Mouse (Mus musculus) Patski (cell line): ENCODE data around the gene Slc35d1. TPM values are rescaled to one million over a fixed set of nuclear protein-coding genes. Genes with fewer than 3 reads are reported as not detected.

Experiments used
- ATAC-seq: fragments of 100-300 bp; one replicate; pipeline ENCODE4 v1.8.0; 2021
- CTCF ChIA-PET: fragments of 350-600 bp; sonication (Branson Sonifier 250); formaldehyde crosslinking; loops from one replicate; lab custom pipeline; 2022; ENCODE audit warnings: inconsistent platforms; lab: Charles Lee
- POLR2A ChIA-PET: fragments of 350-600 bp; sonication (Branson Sonifier 250); formaldehyde crosslinking; loops from one replicate; lab custom pipeline; 2022; ENCODE audit warnings: antibody characterized with exemption, inconsistent platforms; lab: Charles Lee
- DNase-seq: peaks from one replicate; pipeline ENCODE4 v3.0.0-alpha.2; 2011; ENCODE audit warnings: low read depth, low spot score
- H3K27me3 ChIP-seq: fragments of 371-371 bp; one replicate; pipeline ENCODE4 v1.5.1; 2021
- CTCF ChIP-seq: fragments of 100-300 bp; IDR thresholded peaks from one replicate; pipeline ENCODE4 v1.5.1; 2021
- in situ Hi-C: fragments of 300-500 bp; cut with MboI; formaldehyde crosslinking; loops from 3 replicates; pipeline ENCODE4 v1.11.1; 2018; ENCODE audit warnings: low pct_unique_long_range_greater_than_20kb, mixed read lengths
- polyA plus RNA-seq: library from polyadenylated mRNA; unstranded; gene quantifications from one replicate; pipeline ENCODE4 v1.2.3, GENCODE M21; 2021

The Slc35d1 gene
- polyA plus RNA-seq, 1 experiment from 2014 or later: 3.7 TPM

DNA sequence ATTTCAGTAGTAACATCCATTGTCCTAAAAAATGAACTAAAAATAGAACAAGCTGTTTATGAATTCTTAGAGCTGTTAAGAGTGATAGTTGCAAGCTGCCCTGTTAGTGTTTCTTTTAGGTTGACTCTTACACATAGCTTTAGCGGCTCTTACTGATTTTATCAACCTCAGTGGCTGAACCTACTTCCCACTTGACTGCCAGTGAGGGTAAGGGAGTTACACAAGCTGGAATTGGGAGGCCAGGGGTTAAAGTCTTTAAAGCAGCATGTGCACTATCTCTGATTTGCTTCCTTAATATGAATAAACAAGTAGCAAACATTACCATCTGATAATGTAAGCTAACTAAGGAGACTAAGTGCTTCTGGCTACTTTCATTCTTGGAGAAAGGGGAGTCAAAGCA is 78.0 kb downstream of the Slc35d1 start:
- no peak for DNase-seq
- H3K27me3 ChIP-seq: no peaks in the 10 kb centered on the region
- POLR2A ChIA-PET: interaction anchor here (0.6 to 1.2 kb wide), 2 partner anchors 13 to 214 kb away, joined by 3 to 4 read pairs; no protein-coding TSS in a partner anchor
- TF ChIP-seq CTCF: no peak
- CTCF ChIA-PET: interaction anchor here (0.6 to 2.8 kb wide), 5 partner anchors 10 to 151 kb away, joined by 3 to 10 read pairs (median 3); no protein-coding TSS in a partner anchor
- no peak for ATAC-seq
- in situ Hi-C loops: no loop called here

DNA sequence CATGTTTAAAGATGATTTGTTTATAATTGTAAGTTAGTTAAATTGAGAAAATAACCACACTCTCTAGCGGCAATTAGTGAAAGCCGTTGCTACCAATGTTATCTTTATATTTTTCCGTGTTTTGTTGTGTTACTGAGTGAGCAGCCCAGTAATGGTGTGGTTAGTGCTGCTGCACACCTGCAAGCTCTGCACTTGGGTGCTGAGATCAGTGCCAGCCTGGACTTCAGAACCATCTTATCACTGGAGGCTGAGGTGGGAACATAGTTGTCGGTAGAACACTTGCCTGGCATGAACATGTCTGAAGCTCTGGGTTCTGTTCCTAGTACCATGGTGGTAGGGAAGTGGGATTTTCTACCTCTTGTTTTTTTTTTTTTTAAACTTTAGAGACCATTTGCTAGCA is 88.4 kb downstream of the Slc35d1 start:
- DNase-seq (no peak), ATAC-seq (no peak)
- no peaks in the 10 kb centered on the region for H3K27me3 ChIP-seq
- ChIA-PET CTCF (interaction anchor here (1.4 kb wide), 1 partner anchor 11 kb away, joined by 4 read pairs; no protein-coding TSS in a partner anchor), POLR2A (no interaction called here)
- in situ Hi-C loops: no loop called here
- no peak for TF ChIP-seq CTCF

DNA sequence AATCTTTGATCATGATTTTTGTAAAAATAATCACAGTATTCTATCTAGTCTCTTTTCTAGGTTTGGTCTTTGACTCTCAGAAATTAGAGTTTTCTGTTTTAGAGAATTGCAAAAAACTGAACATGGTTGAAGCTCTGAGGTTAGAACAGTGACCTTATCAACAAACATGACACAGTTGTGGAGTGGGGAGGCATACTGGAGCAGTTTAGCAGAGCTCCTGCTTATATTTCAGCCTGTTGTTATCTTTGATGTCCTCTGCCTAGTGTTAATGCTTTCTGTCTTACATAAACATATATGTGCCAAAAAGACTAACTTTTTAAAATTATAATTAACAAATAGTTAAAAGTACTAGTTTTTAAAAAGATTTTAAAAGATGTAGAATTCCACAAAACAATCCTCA is 91.4 kb downstream of the Slc35d1 start:
- ATAC-seq (no peak), DNase-seq (no peak)
- no peaks in the 10 kb centered on the region for H3K27me3 ChIP-seq
- in situ Hi-C loops: no loop called here
- no peak for TF ChIP-seq CTCF
- POLR2A ChIA-PET: interaction anchor here (1.0 kb wide), 1 partner anchor 13 kb away, joined by 3 read pairs; no protein-coding TSS in a partner anchor
- CTCF ChIA-PET: interaction anchor here (1.0 to 2.2 kb wide), 3 partner anchors 9 to 48 kb away, joined by 3 to 5 read pairs (median 3); partner anchors contain the start of genes Mier1 and Wdr78

DNA sequence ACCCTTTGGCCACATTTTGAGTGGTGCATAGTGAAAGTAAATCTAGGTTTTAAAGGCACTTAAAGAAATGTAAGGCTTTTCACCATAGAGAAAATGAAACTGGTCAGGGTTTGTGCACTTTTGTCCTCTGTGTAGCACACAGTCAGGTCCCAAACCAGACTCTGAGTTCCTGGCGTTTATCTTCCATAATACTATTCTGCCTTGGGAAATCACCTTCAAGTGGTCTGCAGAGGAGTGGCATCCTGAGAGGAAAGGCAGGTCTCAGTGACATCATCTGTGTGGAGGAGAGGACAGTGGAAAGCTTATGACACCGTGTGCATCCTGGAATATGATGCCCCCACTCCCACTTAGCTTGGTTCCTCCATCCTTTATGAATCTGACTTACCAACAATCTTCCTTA is 91.9 kb downstream of the Slc35d1 start:
- DNase-seq (no peak), ATAC-seq (no peak)
- no peak for TF ChIP-seq CTCF
- ChIA-PET CTCF (interaction anchor here (1.3 to 2.2 kb wide), 2 partner anchors 14 to 49 kb away, joined by 3 to 5 read pairs; no protein-coding TSS in a partner anchor), POLR2A (interaction anchor here (1.0 kb wide), 1 partner anchor 14 kb away, joined by 3 read pairs; no protein-coding TSS in a partner anchor)
- no peaks in the 10 kb centered on the region for H3K27me3 ChIP-seq
- in situ Hi-C loops: no loop called here

DNA sequence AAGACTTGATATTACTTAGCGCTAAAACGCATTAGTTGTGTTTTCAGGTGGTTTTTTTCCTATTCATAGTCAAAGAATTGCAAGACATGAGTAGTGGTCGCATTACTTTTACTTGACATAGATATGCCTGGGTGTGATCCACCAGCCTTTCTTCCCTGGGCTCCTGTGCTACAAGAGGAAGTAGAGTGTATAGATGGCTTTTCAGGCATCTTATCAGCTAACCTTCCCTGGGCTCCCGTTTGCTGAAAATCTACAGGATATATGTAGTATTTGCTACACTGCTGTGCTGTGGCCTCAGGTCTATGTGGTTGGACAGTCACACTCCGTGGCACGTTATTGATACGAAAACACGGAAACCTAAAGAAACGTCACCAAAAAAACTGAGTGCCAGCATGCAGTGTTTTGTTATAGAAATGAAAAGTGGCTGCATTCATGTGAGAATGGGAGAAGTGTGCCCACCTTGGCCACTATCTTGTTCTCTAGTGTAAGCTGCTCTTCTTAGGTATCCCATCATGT is 94.0 kb downstream of the Slc35d1 start:
- CTCF ChIA-PET: no interaction called here
- no peak for DNase-seq
- ATAC-seq: no peak
- TF ChIP-seq CTCF: no peak
- H3K27me3 ChIP-seq: no peaks in the 10 kb centered on the region
- in situ Hi-C loops: no loop called here
- POLR2A ChIA-PET: no interaction called here

Other genes with a start within 250 kb of the Slc35d1 start
- gene Tctex1d1, start 236.6 kb downstream of the Slc35d1 start, polyA plus RNA-seq: not detected
- gene Insl5, start 188.3 kb downstream of the Slc35d1 start, polyA plus RNA-seq: not detected
- 31.6 TPM for gene Mier1, start 100.8 kb downstream of the Slc35d1 start, polyA plus RNA-seq
- gene Wdr78, start 100.6 kb downstream of the Slc35d1 start, polyA plus RNA-seq: 0.67 TPM
- gene 4921539E11Rik, start 75.7 kb upstream of the Slc35d1 start, polyA plus RNA-seq: not detected
- 6.6 TPM for gene Oma1, start 98.6 kb upstream of the Slc35d1 start, polyA plus RNA-seq